Mouse (Mus musculus) megakaryocyte, embryonic 14.5 days (primary cell): ENCODE data around the gene Tprkb.

Experiments
- FLI1 ChIP-seq: IDR thresholded peaks from 2 replicates; pipeline ENCODE4 v1.6.1; 2012; ENCODE audit warnings: low read length, inconsistent platforms, mixed read lengths
- GATA1 ChIP-seq: IDR thresholded peaks from 3 replicates; pipeline ENCODE4 v1.6.1; 2012; ENCODE audit warnings: mixed read lengths, low read length, inconsistent platforms, borderline replicate concordance

GRCm38 (mm10) chr6:85915141-85915538 is 3.5 kb downstream of the Tprkb start:
- TF ChIP-seq GATA1 = no peak
- TF ChIP-seq FLI1 = no peak
